Mouse (Mus musculus): ENCODE results near the gene Nanos3. TPM values are rescaled to one million over a fixed set of nuclear protein-coding genes. Genes with fewer than 3 reads are reported as not detected.

The Nanos3 gene
- polyA plus RNA-seq, 1 experiment, result 0.54 TPM

GRCm38 (mm10) chr8:84211881-84212563 is 27.0 kb upstream of the Nanos3 start:
- no peak overlapping the region for H3K4me3 ChIP-seq (replicated peaks; ENCODE audit: extremely low read depth, low read depth, low read length)
- no peak for DNase-seq
- 84% methylated on average over 31 of the region's 31 CpGs for WGBS
- peaks cover 14% of the 10 kb centered on the region for H3K4me1 ChIP-seq (ENCODE audit: control insufficient read depth, insufficient read depth, low read length)
- TF ChIP-seq POLR2A (IDR thresholded peaks at IDR 0.05; ENCODE audit: borderline replicate concordance, extremely low read depth, low read depth, low read length) (no peak), CTCF (IDR thresholded peaks at IDR 0.05; ENCODE audit: insufficient read depth, low read length) (no peak)

- TF ChIP-seq CTCF (IDR thresholded peaks at IDR 0.05; ENCODE audit: insufficient read depth, low read length), result no peak
- TF ChIP-seq POLR2A (IDR thresholded peaks at IDR 0.05; ENCODE audit: borderline replicate concordance, extremely low read depth, low read depth, low read length), result no peak
- no peak for DNase-seq
- whole genome bisulfite sequencing, result 76% methylated on average over 3 of the region's 3 CpGs
- no peak overlapping the region for H3K4me3 ChIP-seq (replicated peaks; ENCODE audit: extremely low read depth, low read depth, low read length)
- peaks cover 14% of the 10 kb centered on the region for H3K4me1 ChIP-seq (ENCODE audit: control insufficient read depth, insufficient read depth, low read length)
These were observed 26.2 kb upstream of the Nanos3 start for GRCm38 (mm10) chr8:84211202-84211601.

GRCm38 (mm10) chr8:84210167-84210791 is 25.3 kb upstream of the Nanos3 start:
- peak; percentile 79 for DNase-seq
- Histone ChIP-seq H3K4me3 (replicated peaks; ENCODE audit: extremely low read depth, low read depth, low read length) (no peak overlapping the region), H3K4me1 (ENCODE audit: control insufficient read depth, insufficient read depth, low read length) (peaks cover 14% of the 10 kb centered on the region)
- peak; percentile 30; the same call in 1 of the 2 replicates for TF ChIP-seq POLR2A (IDR thresholded peaks at IDR 0.05; ENCODE audit: borderline replicate concordance, extremely low read depth, low read depth, low read length)
- TF ChIP-seq CTCF (IDR thresholded peaks at IDR 0.05; ENCODE audit: insufficient read depth, low read length), result peak; percentile 73
- WGBS, result 54% methylated on average over 34 of the region's 34 CpGs

GRCm38 (mm10) chr8:84208381-84209380 is 23.7 kb upstream of the Nanos3 start:
- Histone ChIP-seq H3K4me3 (replicated peaks; ENCODE audit: extremely low read depth, low read depth, low read length) (no peak overlapping the region), H3K4me1 (ENCODE audit: control insufficient read depth, insufficient read depth, low read length) (peaks cover 16% of the 10 kb centered on the region)
- WGBS, result 54% methylated on average over 17 of the region's 17 CpGs
- no peak for DNase-seq
- TF ChIP-seq CTCF (IDR thresholded peaks at IDR 0.05; ENCODE audit: insufficient read depth, low read length) (no peak), POLR2A (IDR thresholded peaks at IDR 0.05; ENCODE audit: borderline replicate concordance, extremely low read depth, low read depth, low read length) (0 out of 2 replicates have a peak, but pooled peaks have one; percentile 5)

GRCm38 (mm10) chr8:84207811-84208210 is 22.8 kb upstream of the Nanos3 start:
- no peak for DNase-seq
- no peak overlapping the region for H3K4me3 ChIP-seq (replicated peaks; ENCODE audit: extremely low read depth, low read depth, low read length)
- no peak for TF ChIP-seq CTCF (IDR thresholded peaks at IDR 0.05; ENCODE audit: insufficient read depth, low read length)
- H3K4me1 ChIP-seq (ENCODE audit: control insufficient read depth, insufficient read depth, low read length), result peaks cover 19% of the 10 kb centered on the region
- 23% methylated on average over 7 of the region's 7 CpGs for WGBS

GRCm38 (mm10) chr8:84206666-84207065 is 21.6 kb upstream of the Nanos3 start:
- H3K4me3 ChIP-seq (replicated peaks; ENCODE audit: extremely low read depth, low read depth, low read length), result no peak overlapping the region
- DNase-seq, result no peak
- peaks cover 19% of the 10 kb centered on the region for H3K4me1 ChIP-seq (ENCODE audit: control insufficient read depth, insufficient read depth, low read length)
- TF ChIP-seq POLR2A (IDR thresholded peaks at IDR 0.05; ENCODE audit: borderline replicate concordance, extremely low read depth, low read depth, low read length) (no peak), CTCF (IDR thresholded peaks at IDR 0.05; ENCODE audit: insufficient read depth, low read length) (no peak)
- 89% methylated on average over 3 of the region's 3 CpGs for WGBS

GRCm38 (mm10) chr8:84205073-84205472 is 20.1 kb upstream of the Nanos3 start:
- TF ChIP-seq CTCF (IDR thresholded peaks at IDR 0.05; ENCODE audit: insufficient read depth, low read length) (no peak), POLR2A (IDR thresholded peaks at IDR 0.05; ENCODE audit: borderline replicate concordance, extremely low read depth, low read depth, low read length) (no peak)
- no peak overlapping the region for H3K4me3 ChIP-seq (replicated peaks; ENCODE audit: extremely low read depth, low read depth, low read length)
- no peak for DNase-seq
- 78% methylated on average over 5 of the region's 5 CpGs for WGBS
- peaks cover 21% of the 10 kb centered on the region for H3K4me1 ChIP-seq (ENCODE audit: control insufficient read depth, insufficient read depth, low read length)

- peak; percentile 75 for DNase-seq
- TF ChIP-seq POLR2A (IDR thresholded peaks at IDR 0.05; ENCODE audit: borderline replicate concordance, extremely low read depth, low read depth, low read length) (peak; percentile 78), CTCF (IDR thresholded peaks at IDR 0.05; ENCODE audit: insufficient read depth, low read length) (peak; percentile 27)
- H3K4me3 ChIP-seq (replicated peaks; ENCODE audit: extremely low read depth, low read depth, low read length), result peak overlapping the region; percentile 72
- H3K4me1 ChIP-seq (ENCODE audit: control insufficient read depth, insufficient read depth, low read length), result peaks cover 23% of the 10 kb centered on the region
- WGBS, result 28% methylated on average over 13 of the region's 13 CpGs
These were observed 19.2 kb upstream of the Nanos3 start for GRCm38 (mm10) chr8:84203975-84204772.

Measured in lung, adult 2 months (tissue).